Mouse (Mus musculus): ENCODE data around the gene Sars2. TPM values are rescaled to one million over a fixed set of nuclear protein-coding genes. Genes with fewer than 3 reads are reported as not detected.

Sars2 gene
- polyA plus RNA-seq, 1 experiment, result 21.5 TPM

- 96% methylated on average over 21 of the region's 21 CpGs for WGBS
- DNase-seq (ENCODE audit: low read depth in 1 of 2, low spot score in 2 of 2), result no peak
Measured at GRCm38 (mm10) chr7:28739829-28740228, 2.0 kb upstream of the Sars2 start.

GRCm38 (mm10) chr7:28740949-28741348 is 843 bp upstream of the Sars2 start:
- Histone ChIP-seq H3K27me3 (ENCODE audit: control insufficient read depth, insufficient read depth, low read length) (no peaks in the 10 kb centered on the region), H3K4me1 (ENCODE audit: control insufficient read depth, insufficient read depth, insufficient read length) (peaks cover 4% of the 10 kb centered on the region), H3K27ac (ENCODE audit: insufficient read depth, low read length) (0 out of 2 replicates have a peak overlapping the region, but pooled peaks have one; percentile 69), H3K36me3 (ENCODE audit: control insufficient read depth, insufficient read depth, low read length) (peaks cover 2% of the 10 kb centered on the region; the same call in 1 of the 2 replicates), H3K4me3 (ENCODE audit: extremely low read depth, insufficient read depth, insufficient read length) (peak overlapping the region; percentile 85)
- no peak for DNase-seq (ENCODE audit: low read depth in 1 of 2, low spot score in 2 of 2)
- no peak for TF ChIP-seq POLR2A (IDR thresholded peaks at IDR 0.05; ENCODE audit: low read depth, low read length)
- no peak for TF ChIP-seq CTCF (IDR thresholded peaks at IDR 0.05; ENCODE audit: extremely low read depth, insufficient read depth, insufficient read length, insufficient replicate concordance)
- WGBS, result 34% methylated on average over 9 of the region's 9 CpGs

More at GRCm38 (mm10) chr7:28739829-28740228, 2.0 kb upstream of the Sars2 start:
- TF ChIP-seq POLR2A (IDR thresholded peaks at IDR 0.05; ENCODE audit: low read depth, low read length), result no peak
- TF ChIP-seq CTCF (IDR thresholded peaks at IDR 0.05; ENCODE audit: extremely low read depth, insufficient read depth, insufficient read length, insufficient replicate concordance), result no peak
- peaks cover 4% of the 10 kb centered on the region for H3K4me1 ChIP-seq (ENCODE audit: control insufficient read depth, insufficient read depth, insufficient read length)
- no peaks in the 10 kb centered on the region for H3K36me3 ChIP-seq (ENCODE audit: control insufficient read depth, insufficient read depth, low read length)
- H3K27me3 ChIP-seq (ENCODE audit: control insufficient read depth, insufficient read depth, low read length), result no peaks in the 10 kb centered on the region
- no peak overlapping the region for H3K4me3 ChIP-seq (ENCODE audit: extremely low read depth, insufficient read depth, insufficient read length)
- H3K27ac ChIP-seq (ENCODE audit: insufficient read depth, low read length), result no peak overlapping the region

- H3K27me3 ChIP-seq (ENCODE audit: control insufficient read depth, insufficient read depth, low read length), result no peaks in the 10 kb centered on the region
- under 1% methylated on average over 13 of the region's 13 CpGs for WGBS
Measured at GRCm38 (mm10) chr7:28741368-28741708, 454 bp upstream of the Sars2 start.

GRCm38 (mm10) chr7:28749935-28750334 is 8.1 kb downstream of the Sars2 start:
- 95% methylated on average over 7 of the region's 7 CpGs for whole genome bisulfite sequencing
- Histone ChIP-seq H3K27ac (ENCODE audit: insufficient read depth, low read length) (no peak overlapping the region), H3K27me3 (ENCODE audit: control insufficient read depth, insufficient read depth, low read length) (no peaks in the 10 kb centered on the region), H3K4me3 (ENCODE audit: extremely low read depth, insufficient read depth, insufficient read length) (no peak overlapping the region), H3K4me1 (ENCODE audit: control insufficient read depth, insufficient read depth, insufficient read length) (no peaks in the 10 kb centered on the region), H3K36me3 (ENCODE audit: control insufficient read depth, insufficient read depth, low read length) (peaks cover 6% of the 10 kb centered on the region)
- TF ChIP-seq CTCF (IDR thresholded peaks at IDR 0.05; ENCODE audit: extremely low read depth, insufficient read depth, insufficient read length, insufficient replicate concordance) (no peak), POLR2A (IDR thresholded peaks at IDR 0.05; ENCODE audit: low read depth, low read length) (no peak)
- DNase-seq (ENCODE audit: low read depth in 1 of 2, low spot score in 2 of 2), result no peak

More at GRCm38 (mm10) chr7:28741368-28741708, 454 bp upstream of the Sars2 start:
- H3K36me3 ChIP-seq (ENCODE audit: control insufficient read depth, insufficient read depth, low read length), result peaks cover 2% of the 10 kb centered on the region; the same call in 1 of the 2 replicates
- H3K4me1 ChIP-seq (ENCODE audit: control insufficient read depth, insufficient read depth, insufficient read length), result peaks cover 4% of the 10 kb centered on the region
- TF ChIP-seq POLR2A (IDR thresholded peaks at IDR 0.05; ENCODE audit: low read depth, low read length) (no peak), CTCF (IDR thresholded peaks at IDR 0.05; ENCODE audit: extremely low read depth, insufficient read depth, insufficient read length, insufficient replicate concordance) (no peak)
- H3K27ac ChIP-seq (ENCODE audit: insufficient read depth, low read length), result peak overlapping the region; percentile 69
- DNase-seq (ENCODE audit: low read depth in 1 of 2, low spot score in 2 of 2), result no peak
- peak overlapping the region; percentile 85 for H3K4me3 ChIP-seq (ENCODE audit: extremely low read depth, insufficient read depth, insufficient read length)

GRCm38 (mm10) chr7:28756079-28756478 is 14.3 kb downstream of the Sars2 start, which contains the start of gene Ccer2:
Gene Ccer2, plus strand, starts transcription at chr7:28756174.
- WGBS, result 9% methylated on average over 17 of the region's 17 CpGs
- no peak within 1 kb of the TSS for H3K27ac ChIP-seq (ENCODE audit: insufficient read depth, low read length)
- H3K4me1 ChIP-seq (ENCODE audit: control insufficient read depth, insufficient read depth, insufficient read length), result no peaks in the 10 kb centered on the region
- H3K4me3 ChIP-seq (ENCODE audit: extremely low read depth, insufficient read depth, insufficient read length), result no peak within 1 kb of the TSS
- TF ChIP-seq POLR2A (IDR thresholded peaks at IDR 0.05; ENCODE audit: low read depth, low read length), result no peak
- no peak for TF ChIP-seq CTCF (IDR thresholded peaks at IDR 0.05; ENCODE audit: extremely low read depth, insufficient read depth, insufficient read length, insufficient replicate concordance)
- no peaks in the 10 kb centered on the region for H3K27me3 ChIP-seq (ENCODE audit: control insufficient read depth, insufficient read depth, low read length)
- H3K36me3 ChIP-seq (ENCODE audit: control insufficient read depth, insufficient read depth, low read length), result peaks cover 26% of the 10 kb centered on the region
- no peak for DNase-seq (ENCODE audit: low read depth in 1 of 2, low spot score in 2 of 2)

- no peak for DNase-seq (ENCODE audit: low read depth in 1 of 2, low spot score in 2 of 2)
- Histone ChIP-seq H3K27ac (ENCODE audit: insufficient read depth, low read length) (no peak overlapping the region), H3K4me1 (ENCODE audit: control insufficient read depth, insufficient read depth, insufficient read length) (no peaks in the 10 kb centered on the region), H3K36me3 (ENCODE audit: control insufficient read depth, insufficient read depth, low read length) (peaks cover 42% of the 10 kb centered on the region), H3K4me3 (ENCODE audit: extremely low read depth, insufficient read depth, insufficient read length) (no peak overlapping the region), H3K27me3 (ENCODE audit: control insufficient read depth, insufficient read depth, low read length) (no peaks in the 10 kb centered on the region)
- TF ChIP-seq POLR2A (IDR thresholded peaks at IDR 0.05; ENCODE audit: low read depth, low read length), result no peak
- TF ChIP-seq CTCF (IDR thresholded peaks at IDR 0.05; ENCODE audit: extremely low read depth, insufficient read depth, insufficient read length, insufficient replicate concordance), result no peak
- 91% methylated on average over 13 of the region's 13 CpGs for WGBS
Measured at GRCm38 (mm10) chr7:28758623-28759022, 16.8 kb downstream of the Sars2 start.

GRCm38 (mm10) chr7:28761907-28762306 is 20.1 kb downstream of the Sars2 start:
- TF ChIP-seq CTCF (IDR thresholded peaks at IDR 0.05; ENCODE audit: extremely low read depth, insufficient read depth, insufficient read length, insufficient replicate concordance) (no peak), POLR2A (IDR thresholded peaks at IDR 0.05; ENCODE audit: low read depth, low read length) (no peak)
- Histone ChIP-seq H3K4me1 (ENCODE audit: control insufficient read depth, insufficient read depth, insufficient read length) (peaks cover 4% of the 10 kb centered on the region; the same call in 1 of the 2 replicates), H3K27ac (ENCODE audit: insufficient read depth, low read length) (no peak overlapping the region), H3K36me3 (ENCODE audit: control insufficient read depth, insufficient read depth, low read length) (peaks cover 42% of the 10 kb centered on the region), H3K27me3 (ENCODE audit: control insufficient read depth, insufficient read depth, low read length) (no peaks in the 10 kb centered on the region), H3K4me3 (ENCODE audit: extremely low read depth, insufficient read depth, insufficient read length) (no peak overlapping the region)
- WGBS, result 93% methylated on average over 9 of the region's 9 CpGs
- no peak for DNase-seq (ENCODE audit: low read depth in 1 of 2, low spot score in 2 of 2)

All from spleen, adult 2 months (tissue).